Mouse (Mus musculus) brain, embryonic 14.5 days (tissue): Measurements from ENCODE around the gene Dtymk. TPM values are rescaled to one million over a fixed set of nuclear protein-coding genes. Genes with fewer than 3 reads are reported as not detected.

ENCODE experiments used
- DNase-seq: peaks from one replicate; pipeline ENCODE4 v3.0.0-alpha.2; 2011; ENCODE audit warnings: low read depth
- CTCF ChIP-seq: fragments of 200-500 bp; IDR thresholded peaks from 2 replicates; pipeline ENCODE4 v1.5.1; 2012; ENCODE audit warnings: inconsistent platforms, mild to moderate bottlenecking, moderate library complexity, borderline replicate concordance; ENCODE audit not compliant: insufficient read depth, insufficient read length; ENCODE audit errors: extremely low read depth
- POLR2A ChIP-seq: fragments of 200-500 bp; IDR thresholded peaks from 2 replicates; pipeline ENCODE4 v1.6.1; 2012; ENCODE audit warnings: mild to moderate bottlenecking, inconsistent platforms, borderline replicate concordance; ENCODE audit not compliant: poor library complexity, insufficient read depth, insufficient read length, severe bottlenecking; ENCODE audit errors: extremely low read depth
- polyA plus RNA-seq: library from polyadenylated mRNA; depleted of rRNA; stranded (reverse); fragments of >200 nt; gene quantifications from 2 replicates; pipeline ENCODE4 v1.2.3, GENCODE M21; 2012; rRNA removed

Gene Dtymk
- polyA plus RNA-seq, 1 experiment, result 145 TPM

GRCm38 (mm10) chr1:93760076-93760475, 41.7 kb downstream of the Dtymk start:
- no peak for DNase-seq
- TF ChIP-seq CTCF (no peak), POLR2A (no peak)

DNA sequence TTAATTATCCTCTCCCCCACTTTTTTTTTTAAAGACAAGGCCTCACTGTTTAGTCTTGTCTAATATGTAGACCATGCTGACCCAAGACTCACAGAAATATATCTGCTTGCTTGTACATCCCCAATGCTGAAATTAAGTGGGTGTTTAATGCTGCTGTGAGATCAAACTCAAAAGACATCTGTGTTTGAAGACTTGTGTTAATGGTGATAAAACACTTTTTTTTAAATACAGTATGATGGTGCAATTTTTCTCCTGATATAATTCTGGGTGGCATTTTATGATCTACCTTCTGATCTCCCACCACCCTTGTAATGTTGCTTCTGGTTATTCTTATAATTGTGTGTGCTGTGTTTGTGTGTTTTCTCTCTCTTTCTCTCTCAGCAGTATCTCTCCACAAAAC, 45.6 kb downstream of the Dtymk start:
- DNase-seq, result no peak
- TF ChIP-seq CTCF (no peak), POLR2A (no peak)

DNA sequence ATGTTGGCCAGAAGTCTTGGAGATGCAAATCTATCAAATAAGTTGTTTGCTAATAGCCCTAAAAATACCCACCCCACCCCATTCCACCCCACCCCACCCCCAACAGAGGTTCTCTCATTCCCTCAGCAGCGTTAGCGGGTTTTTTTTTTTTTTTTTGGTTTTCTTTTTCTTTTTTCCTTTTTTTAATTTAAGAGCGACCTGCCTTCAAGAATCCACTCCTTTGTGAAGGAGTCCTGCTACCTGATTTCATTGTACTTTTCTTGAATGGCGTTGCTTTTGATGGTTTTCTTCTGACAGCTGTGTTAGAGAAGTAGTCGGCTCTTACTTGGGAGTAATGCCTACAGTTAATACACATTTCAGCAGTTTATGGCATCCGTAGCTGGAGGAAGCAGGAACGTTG, 46.1 kb downstream of the Dtymk start:
- peak; percentile 14 for DNase-seq
- TF ChIP-seq POLR2A, result no peak
- TF ChIP-seq CTCF, result no peak

- peak; percentile 56 for DNase-seq
- TF ChIP-seq CTCF (no peak), POLR2A (no peak)
Measured at GRCm38 (mm10) chr1:93755291-93755610, 46.5 kb downstream of the Dtymk start.

GRCm38 (mm10) chr1:93754573-93755290, 47.0 kb downstream of the Dtymk start, which contains the start of gene Thap4:
TSS of gene Thap4 (minus strand) at chr1:93754864.
- peak; percentile 97 for DNase-seq
- TF ChIP-seq CTCF (no peak), POLR2A (peak; percentile 80)

GRCm38 (mm10) chr1:93753911-93754572, 47.7 kb downstream of the Dtymk start:
- peak; percentile 43 for DNase-seq
- TF ChIP-seq POLR2A, result no peak
- TF ChIP-seq CTCF, result no peak

- TF ChIP-seq POLR2A (no peak), CTCF (no peak)
- DNase-seq, result no peak
Measured at GRCm38 (mm10) chr1:93751290-93751689, 50.4 kb downstream of the Dtymk start, which contains the start of gene Atg4b. TSS of gene Atg4b (plus strand) at chr1:93751500.

DNA sequence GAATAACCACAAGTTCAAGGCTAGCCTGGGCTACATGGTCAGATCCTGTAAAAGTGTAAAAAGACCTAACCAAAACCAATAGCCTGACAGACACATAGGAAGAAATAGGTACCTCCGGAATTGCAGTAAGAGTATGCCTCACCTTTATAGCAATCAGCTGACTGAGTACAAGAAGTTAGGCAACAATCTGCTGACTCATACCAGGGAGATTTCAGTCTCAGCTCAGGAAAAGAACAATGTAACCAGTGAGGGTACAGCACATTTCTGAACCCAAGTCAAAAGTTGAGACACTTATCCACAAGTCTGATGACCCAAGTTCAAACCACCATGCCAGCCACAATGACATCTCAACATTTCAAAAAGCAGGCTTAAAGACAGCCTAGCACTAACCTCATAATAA, 53.2 kb downstream of the Dtymk start:
- no peak for DNase-seq
- no peak for TF ChIP-seq CTCF
- no peak for TF ChIP-seq POLR2A

- TF ChIP-seq CTCF, result no peak
- TF ChIP-seq POLR2A, result no peak
- DNase-seq, result no peak
Measured at GRCm38 (mm10) chr1:93746179-93746578, 55.6 kb downstream of the Dtymk start.

DNA sequence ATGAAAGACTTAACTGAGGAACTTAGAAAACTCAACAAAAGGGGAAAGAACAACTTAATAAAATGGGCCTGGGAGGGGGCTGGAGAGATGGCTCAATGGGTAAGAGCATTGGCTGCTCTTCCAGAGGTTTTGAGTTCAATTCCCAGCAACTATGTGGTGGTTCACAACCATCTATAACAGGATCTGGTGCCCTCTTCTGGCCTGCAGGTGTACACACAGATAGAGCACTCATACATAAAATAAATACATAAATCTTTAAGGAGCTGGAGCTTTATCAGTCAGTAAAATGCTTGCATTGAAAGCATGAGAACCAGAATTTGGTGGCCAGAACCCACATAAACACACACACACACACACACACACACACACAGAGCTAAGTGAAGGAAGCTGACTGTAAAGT, 58.8 kb downstream of the Dtymk start:
- TF ChIP-seq CTCF (no peak), POLR2A (no peak)
- DNase-seq, result no peak

Other genes with a start within 250 kb of the Dtymk start
- gene Stk25, start 143.3 kb downstream of the Dtymk start, polyA plus RNA-seq, result 338 and 358 TPM in 2 replicates
- 61.5 and 80.8 TPM in 2 replicates for gene Bok, start 116.3 kb downstream of the Dtymk start, polyA plus RNA-seq
- gene Atg4b, start 50.4 kb downstream of the Dtymk start, polyA plus RNA-seq, result 70.7 and 78.1 TPM in 2 replicates
- 44.9 and 53.1 TPM in 2 replicates for gene Thap4, start 47.1 kb downstream of the Dtymk start, polyA plus RNA-seq
- 9.0 and 10.2 TPM in 2 replicates for gene Ing5, start 2.0 kb upstream of the Dtymk start, polyA plus RNA-seq
- 23.2 and 24.2 TPM in 2 replicates for gene D2hgdh, start 23.0 kb upstream of the Dtymk start, polyA plus RNA-seq
- gene Gal3st2, start 59.4 kb upstream of the Dtymk start, polyA plus RNA-seq, result not detected in 2 replicates
- gene Gal3st2b, start 116.4 kb upstream of the Dtymk start, polyA plus RNA-seq, result 0.16 TPM in 1 of 2 replicates, not detected in the other
- not detected in 2 replicates for gene Gal3st2c, start 188.6 kb upstream of the Dtymk start, polyA plus RNA-seq
- gene Neu4, start 218.5 kb upstream of the Dtymk start, polyA plus RNA-seq, result not detected in 2 replicates